Mouse (Mus musculus) layer of hippocampus, adult 8-10 months (tissue): ENCODE data around the gene Ola1. TPM values are rescaled to one million over a fixed set of nuclear protein-coding genes. Genes with fewer than 3 reads are reported as not detected.

Experiments
- DNase-seq, 2 experiments: peaks; one replicate each; pipeline ENCODE4 v3.0.0; 2022; ENCODE audit warnings: low spot score in 2 of 2
- total RNA-seq, 4 experiments: library from RNA; stranded (reverse); gene quantifications; 2 replicates each; pipeline ENCODE4 v1.2.4; 2022

Gene Ola1
- total RNA-seq, 4 experiments from 2014 or later, result 109 to 114 (median 110) TPM

DNA sequence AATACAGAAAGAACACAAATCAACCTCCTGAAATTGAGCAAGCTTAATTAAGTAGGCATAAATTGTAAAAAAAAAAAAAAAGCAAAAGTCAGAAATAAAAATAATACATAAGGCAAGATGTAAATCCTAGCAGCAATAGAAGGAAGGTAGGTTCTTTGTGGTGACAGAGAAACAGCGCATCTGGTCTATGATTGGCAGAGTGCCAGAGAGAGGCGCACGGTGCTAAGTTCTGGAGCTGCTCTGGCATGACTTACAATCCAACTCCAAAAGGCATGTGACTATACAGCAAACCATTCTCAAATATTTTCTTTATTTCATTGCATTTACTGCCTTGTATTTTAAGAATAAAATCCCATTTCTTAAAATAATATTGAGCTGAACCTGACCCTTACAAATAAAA lies 68.2 kb downstream of the Ola1 start:
- peak in 1 of 2 experiments; percentile 23 for DNase-seq

DNA sequence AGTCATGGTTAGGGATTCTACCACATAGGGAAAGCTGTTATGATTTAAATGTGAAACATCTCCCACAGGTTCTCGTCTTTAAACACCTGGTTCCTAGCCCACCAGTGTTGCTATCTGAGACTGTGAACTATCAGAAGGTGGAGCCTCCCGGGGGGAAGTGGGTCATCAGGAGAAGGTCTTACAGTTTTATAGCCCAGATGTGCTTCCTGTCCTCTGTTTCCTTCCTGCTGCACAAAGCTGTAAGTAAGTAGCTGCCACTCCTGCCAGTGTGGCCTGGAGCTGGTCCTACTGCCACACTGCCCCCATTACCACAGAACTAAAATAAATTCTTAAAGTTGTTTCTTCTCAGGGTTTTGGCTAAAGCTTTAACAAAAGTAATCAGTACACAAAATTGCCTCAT lies 72.6 kb downstream of the Ola1 start:
- DNase-seq, result no peak

DNA sequence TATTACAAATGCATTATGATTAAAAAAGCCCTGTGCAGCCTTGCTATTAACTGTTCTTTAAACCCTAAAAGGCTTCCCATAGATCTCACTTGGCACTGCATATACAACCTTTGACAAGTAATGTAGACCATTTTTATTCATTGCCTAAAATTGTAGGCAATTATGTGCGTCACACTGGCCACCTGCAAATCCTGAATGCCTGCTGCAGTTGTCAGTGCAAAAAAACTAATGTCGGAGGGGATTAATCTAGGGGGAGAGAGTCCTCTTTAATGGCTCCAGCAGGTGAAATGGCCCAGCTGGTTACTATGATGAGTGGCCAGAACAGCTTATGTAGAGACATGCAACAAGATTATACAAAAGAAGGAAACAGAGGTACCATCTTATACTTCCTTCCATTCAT lies 75.0 kb downstream of the Ola1 start:
- no peak for DNase-seq

DNA sequence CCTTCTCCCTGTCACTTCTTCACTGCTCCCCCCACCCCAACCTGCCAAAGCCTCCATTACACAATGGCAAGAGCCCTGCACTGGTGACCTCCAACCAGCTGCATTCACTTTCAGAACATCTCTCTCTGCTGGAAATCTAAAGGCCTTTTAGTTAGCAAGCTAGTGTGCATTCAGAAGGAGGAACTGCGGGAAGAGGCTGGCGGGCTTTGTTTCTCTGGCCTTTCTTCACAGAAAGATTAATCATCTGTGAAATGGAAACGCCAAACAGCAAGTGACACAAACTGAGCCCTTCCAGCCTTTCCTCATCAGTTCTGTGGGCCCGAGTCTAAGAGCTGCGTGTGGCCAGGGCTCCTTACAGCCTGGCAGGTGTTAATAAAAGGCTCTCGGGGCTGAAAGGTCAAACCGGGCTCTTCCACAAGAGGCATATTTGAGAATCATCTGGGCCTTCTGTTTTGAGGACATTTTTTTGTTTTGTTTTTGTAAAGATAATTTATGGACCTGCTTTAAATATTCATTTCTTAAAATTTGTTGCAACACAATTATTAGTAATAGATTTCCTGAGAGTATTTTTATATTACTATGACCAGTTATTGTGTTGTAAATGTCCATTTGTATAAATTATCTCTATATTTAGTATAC lies 75.8 kb downstream of the Ola1 start:
- DNase-seq, result no peak

DNA sequence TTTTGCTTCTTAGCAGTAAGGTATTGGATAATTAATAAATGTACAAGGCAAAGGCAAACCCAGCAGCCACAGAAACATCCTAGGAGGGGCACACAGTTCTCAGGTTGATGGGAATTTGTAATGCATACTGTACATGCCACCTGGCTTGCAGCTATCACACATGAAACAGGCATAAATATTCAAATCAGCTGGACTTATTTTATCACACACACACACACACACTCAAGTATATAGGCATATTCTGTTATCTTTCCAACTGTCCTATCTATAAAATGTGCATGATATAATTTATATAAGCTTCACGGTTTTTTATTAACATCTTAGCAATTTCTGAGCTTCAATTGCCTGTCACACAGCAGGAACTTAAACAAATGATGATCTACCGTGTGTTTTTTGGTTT lies 85.8 kb downstream of the Ola1 start:
- DNase-seq, result no peak

DNA sequence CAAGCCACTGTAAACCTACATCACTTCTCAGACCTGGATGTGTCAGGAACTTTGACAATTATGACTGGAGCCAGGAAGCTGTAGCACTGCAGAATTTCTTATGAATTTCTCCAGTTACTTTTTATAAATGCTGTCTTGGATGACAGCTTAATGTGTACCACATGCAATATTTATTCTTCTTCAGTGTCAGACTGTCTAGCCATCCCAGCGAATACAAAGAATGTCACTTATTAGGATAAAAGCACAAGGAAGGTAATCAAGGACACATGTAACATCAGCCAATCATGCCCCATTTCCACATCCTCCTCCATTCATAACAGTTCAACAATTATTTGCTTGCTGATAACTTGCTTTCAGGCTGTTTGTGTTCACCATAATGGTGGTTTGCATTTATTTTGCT lies 91.0 kb downstream of the Ola1 start:
- DNase-seq, result no peak

DNA sequence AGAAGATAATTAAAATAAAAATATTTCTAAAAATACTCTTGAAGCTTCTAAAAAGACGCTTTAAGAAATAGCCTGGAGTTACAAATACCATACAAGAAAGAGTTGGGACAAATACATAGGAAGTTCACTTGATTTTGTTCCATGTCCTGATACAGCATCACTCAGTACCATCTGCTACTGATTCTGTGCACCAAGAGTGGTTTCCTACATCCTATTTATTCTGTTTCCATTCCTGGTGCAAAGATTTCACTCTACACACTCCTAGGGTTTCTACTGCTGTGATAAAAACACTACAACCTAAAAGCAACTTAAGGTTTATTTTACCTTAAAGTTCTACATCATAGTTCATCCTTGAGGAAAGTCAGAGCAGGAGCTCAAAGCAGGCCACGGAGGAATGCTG lies 99.9 kb downstream of the Ola1 start:
- DNase-seq, result no peak

DNA sequence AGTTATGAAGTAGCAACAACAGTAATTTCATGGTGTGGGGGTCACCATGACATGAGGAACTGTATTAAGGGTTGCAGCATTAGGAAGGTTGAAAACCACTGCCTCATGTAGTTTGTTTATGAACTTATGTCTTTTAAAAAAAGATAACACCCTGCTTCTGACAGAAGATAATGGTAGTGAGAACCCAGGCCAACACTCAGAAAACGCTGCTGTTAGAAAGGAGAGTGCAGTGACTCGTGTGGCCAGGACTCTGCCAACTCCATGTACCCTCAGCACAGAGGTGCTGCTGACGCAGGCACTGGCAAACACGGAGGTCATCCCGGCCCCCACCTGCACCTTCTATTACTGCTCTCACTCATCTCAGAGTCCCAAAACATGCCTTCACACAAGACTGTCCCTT lies 111.6 kb downstream of the Ola1 start:
- DNase-seq, result no peak

DNA sequence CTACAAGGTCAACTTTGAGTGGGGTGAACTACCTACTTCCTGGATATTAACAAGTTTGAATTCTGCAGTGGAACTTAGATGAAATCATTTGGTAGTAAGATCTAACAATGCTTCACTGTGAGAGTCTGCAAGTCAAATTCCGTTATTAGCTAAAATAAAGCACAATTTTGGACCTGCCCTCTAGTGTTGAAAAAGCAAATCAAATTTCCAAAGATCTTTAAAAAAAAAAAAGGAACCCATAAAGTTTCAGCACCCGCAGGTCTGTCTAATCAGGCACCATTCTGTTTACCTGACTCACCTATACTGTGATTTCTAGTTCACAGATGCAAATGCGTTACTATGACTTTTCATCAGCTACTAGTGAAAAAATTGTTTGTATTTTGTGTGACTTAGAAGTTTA lies 122.2 kb downstream of the Ola1 start:
- no peak for DNase-seq

DNA sequence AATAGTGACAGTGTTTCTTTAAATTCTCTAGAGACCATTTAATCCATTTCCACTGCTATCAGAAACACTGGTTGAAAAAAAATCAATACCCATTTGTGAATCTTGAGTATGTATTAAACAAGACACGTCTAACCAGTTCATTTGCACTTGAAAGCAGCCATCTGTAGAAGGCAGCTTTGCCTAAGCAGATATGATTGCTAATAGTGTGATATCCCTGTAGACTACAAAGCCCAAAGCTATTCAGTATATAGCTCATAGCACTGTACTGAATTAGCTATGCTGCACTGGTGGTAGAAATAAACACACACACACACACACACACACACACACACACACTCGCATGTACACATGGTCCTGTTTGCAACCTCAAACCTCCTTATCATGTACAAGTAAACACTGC lies 123.4 kb downstream of the Ola1 start:
- no peak for DNase-seq

DNA sequence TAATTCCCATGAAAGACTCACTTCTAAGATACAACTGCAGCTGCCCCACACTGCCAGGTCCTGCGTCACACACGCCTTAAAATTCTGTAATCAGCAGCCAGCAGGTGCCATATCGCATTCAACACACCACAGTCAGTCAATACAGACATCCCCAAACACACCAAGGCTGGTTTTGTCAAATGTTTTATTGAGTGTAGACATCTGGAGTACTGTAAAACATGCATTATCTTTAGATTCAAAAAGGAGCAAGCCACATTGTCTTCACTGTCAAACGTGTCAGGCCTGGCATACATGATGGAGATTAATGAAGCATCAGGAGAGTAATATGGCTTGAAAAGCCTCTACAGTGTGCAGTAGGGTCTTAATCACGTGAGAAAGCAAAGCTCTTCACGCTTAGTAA lies 125.7 kb downstream of the Ola1 start:
- DNase-seq, result no peak

DNA sequence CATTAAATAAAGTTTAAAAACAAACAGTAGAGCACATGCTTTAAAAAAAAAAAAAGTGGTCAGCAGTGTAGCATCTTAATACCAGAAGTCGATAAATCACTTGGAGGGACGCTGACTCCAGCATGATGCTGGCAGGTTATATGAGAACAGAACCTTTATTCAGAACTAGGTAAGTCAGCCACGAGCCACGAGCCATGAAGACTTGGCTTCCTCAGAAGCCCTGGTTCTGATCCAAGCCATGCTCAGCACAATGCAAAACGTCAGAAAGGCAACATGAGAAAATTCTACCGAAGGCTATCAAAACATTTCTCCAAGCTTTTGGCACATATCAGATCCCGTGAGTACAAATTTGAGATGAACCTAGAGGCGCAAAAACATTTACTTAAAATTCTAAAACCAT lies 127.4 kb downstream of the Ola1 start:
- DNase-seq, result no peak

DNA sequence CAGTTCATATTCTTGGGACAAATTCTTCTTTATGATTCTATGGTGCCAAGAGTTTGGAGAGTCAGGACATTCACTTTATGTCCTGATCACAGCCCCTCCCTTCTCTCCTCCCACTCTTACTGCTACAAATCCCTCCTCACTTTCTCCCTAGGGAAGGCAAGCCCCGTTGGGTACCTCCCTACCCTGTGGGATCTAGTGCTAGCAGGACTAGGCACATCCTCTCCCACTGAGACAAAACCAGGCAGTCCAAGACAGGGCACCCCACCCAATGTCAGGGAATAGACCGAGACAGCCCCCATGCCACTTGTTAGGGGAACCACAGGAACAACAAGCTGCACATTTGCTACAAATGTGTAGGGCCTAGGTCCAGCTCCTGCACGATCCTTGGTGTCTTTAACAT lies 131.1 kb downstream of the Ola1 start:
- no peak for DNase-seq

DNA sequence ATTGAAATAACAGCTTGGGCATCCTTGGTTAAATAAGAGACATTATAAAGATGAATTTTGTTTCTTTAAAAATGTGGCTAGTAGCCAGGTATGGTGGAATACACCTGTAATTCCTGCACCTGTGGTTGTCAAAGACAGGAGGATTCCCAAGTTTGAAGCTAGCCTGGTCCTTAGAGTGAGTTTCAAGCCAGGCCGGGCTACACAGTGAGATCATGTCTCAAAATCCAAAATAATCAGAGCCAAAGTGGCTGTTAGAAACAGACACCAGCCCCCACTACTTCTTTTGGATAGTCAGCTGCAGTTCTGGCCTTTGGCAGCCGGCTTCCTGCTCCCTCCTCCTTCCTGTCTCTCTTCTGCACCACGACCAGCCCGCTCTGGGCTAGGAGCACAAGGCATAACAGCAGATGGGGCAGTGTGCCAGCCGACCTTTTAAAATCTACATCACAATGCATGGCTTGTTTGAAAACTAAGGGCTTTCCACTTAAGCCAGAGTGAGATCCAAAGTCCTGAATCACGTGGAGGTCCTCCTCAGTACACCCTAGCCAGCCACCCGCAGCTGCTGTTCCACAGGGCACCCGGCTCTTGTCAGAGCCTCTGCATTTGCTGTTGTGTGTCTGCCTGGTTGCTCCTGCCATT lies 132.9 kb downstream of the Ola1 start:
- peak; percentile 52 to 57 for DNase-seq

DNA sequence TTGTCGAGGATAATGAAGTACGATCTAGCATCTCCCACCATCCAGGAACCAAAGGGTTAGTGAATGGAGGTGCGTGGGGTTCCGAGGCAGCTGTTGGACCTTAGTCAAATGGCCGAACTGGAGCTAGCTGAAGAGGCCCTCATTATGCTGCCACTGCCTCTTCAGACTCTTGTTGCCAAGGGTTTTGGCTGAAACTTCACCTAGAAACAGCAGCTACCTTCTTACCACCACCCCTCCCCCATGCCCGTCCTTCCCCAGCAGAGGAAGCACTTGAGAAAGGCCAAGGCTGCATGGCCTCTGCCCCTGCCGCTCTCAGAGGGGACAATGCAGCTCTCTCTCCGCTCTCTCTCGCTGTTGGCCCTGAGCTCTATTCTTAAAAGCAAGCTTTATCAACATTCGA lies 136.2 kb downstream of the Ola1 start:
- DNase-seq, result peak; percentile 24 to 34

DNA sequence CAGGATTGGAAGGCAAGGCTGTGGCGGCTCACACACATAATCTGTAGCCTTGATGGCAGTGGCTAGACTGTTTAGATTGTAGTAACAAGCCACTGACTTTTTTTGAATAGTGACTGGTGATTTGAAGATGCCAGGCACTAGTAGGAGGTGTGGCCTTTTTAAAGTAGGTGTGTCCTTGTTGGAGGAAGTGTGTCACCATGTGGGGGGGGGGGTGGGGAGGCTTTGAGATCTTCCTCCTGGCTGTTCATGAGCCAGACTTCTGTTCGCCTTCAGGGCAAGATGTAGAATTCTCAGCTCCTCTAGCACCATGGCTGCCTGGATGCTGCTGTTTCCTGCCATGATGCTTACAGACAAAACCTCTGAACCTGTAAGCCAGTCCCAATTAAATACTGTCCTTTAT lies 136.9 kb downstream of the Ola1 start:
- no peak for DNase-seq

DNA sequence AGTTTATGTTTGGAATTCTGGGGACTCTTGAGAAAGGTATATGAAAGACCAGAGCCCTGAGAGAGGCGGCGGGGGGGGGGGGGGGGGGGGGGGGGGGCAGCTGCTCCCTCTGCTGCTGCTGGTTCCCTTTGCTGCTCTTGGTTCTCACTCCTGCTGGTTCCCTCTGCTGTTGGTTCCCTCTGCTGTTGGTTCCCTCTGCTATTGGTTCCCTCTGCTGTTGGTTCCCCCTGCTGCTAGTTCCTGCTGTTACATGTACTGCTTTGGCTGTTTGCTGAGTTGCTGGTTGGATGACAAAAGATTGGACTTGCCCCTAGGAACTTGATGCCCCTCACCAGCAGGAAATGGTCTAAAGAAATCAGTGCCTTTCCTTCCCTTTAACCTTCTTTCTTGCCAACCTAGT lies 138.6 kb downstream of the Ola1 start:
- no peak for DNase-seq

DNA sequence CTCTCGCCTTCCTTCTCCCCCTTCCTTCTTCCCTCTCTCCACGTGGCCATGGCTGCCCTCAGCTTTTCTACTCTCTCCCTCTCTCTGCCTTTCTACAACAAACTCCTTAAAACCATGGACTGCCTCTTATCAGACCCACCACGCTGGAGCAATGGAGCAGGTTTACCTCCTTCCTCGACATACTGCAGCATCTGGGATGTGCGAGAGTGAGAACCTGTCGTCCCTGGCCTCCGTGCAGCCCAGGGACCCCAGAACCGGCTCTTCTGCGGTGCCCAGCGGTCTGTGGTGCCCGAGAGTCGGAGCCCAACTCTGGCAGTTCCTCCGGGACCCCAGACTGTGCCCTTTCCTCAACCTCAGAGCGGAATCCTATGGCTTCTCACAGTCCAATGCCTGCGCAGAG lies 139.4 kb downstream of the Ola1 start:
- no peak for DNase-seq

DNA sequence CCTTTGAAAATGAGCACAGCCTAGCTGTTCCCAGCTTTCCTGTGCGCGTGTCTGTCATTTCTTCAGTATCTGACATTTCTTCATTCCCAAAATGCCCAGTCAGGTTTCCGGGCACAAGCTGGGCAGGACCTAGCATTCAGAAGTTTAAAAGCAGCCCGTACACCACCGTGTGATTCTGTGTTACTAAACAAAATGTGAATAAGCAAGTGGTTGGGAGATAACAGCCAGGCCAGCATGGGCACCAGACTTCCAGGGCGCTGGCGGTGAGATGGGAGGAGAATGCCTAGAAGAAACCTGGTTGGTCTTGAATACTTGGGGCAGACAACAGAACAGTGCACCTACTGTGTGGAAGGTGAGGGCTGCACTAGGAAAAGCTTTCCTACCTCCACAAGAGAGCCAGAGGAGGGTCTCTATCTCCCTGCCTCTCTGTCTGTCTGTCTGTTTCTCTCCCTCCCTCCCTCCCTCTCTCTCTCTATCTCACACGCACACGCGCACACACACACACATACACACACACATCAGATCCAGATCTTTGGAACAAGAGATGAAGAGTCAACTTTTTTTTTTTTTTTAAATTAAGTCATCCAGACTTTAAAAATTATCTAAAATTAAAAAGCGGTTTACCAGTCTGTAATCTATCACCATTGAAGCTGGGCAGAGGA lies 144.8 kb downstream of the Ola1 start:
- DNase-seq, result no peak

DNA sequence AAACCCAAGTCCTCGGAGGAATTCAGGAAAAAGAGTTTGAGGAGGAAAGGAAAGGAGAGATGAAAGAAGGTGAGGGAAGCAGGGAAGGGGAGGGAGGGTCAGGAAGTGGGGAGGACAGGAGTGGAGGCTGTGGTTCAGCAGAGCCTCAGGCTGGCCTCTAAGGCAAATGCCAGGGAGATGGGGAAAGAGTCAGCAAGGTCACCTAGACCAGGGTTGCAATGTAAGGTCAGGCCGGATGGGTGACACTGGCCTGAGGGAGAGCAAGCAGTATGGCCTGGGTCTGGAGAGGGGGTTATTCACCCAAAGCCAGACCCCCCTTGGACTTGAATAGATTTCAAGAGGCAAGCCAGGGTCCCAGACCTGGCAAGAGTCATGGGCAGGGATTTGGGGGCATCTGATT lies 147.5 kb downstream of the Ola1 start:
- DNase-seq, result no peak

DNA sequence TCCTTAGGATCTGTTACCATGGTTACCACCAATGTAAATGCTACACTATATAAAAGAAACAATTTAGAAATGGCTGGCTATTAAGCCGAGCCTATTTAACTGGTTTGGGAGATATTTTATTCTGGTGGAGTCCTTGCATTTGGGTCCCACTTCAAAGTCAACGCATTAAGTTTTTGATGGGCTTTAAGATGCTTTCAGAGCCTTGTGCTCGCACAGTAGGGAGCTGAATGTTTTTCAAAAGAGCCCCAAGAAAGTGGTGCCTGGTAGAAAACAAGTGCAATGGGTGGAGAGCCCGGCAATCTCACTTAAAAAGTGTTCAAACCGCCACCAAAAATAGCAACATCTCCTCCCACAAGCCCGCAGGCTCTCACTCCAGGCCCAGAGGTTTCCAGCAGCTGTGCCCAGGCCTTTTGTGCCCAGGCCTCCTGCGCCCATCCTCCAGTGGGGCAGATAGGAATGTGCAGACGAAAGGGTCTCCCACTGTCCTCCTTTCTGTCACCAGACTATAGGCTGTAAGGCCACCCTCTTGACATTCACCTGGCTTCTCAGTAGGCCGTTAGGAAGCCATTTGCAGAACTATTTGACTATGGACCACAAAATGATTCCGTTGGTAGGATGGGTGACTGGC lies 148.2 kb downstream of the Ola1 start:
- DNase-seq, result no peak

DNA sequence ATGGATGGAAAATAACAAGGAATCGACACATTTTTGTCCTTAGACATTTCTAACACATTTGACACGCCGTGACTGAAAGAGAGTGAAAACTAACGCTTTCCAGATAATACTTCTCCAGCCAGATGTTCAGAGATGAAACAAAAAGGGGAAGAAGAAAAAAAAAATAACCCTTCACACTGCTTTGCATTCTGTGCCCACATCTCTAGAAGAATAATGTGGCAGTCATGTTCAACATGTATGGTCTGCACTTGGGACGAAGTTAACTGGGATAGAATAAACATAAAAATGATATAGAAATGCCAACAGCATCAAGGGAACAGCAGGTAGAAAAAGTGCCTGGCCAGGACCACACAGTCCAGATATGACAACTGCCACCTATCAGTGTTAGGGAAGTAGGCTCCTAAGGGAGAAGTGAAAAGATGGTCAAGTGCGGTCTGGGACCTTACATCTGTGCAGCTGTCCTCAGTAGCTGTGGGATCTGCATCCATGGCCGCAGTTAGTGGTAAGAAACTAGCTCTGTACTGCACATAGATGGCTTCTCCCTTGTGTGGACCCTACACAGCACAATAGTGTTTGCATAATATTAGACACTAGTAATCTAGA lies 149.4 kb downstream of the Ola1 start:
- DNase-seq, result no peak
